Mouse (Mus musculus) hindbrain, embryonic 11.5 days (tissue): ENCODE measurements around the gene Slc6a1. TPM values are rescaled to one million over a fixed set of nuclear protein-coding genes. Genes with fewer than 3 reads are reported as not detected.
"Not testable (repeated sequence)": the region's sequence is repeated elsewhere in the genome, so short reads cannot be mapped to it uniquely, and the experiment has no call there.

ENCODE experiments used
- ATAC-seq: fragments of 200-750 bp; cut with Nextera tagmentation; 2 replicates; pipeline ENCODE4 v1.8.0; 2017; ENCODE audit warnings: mild to moderate bottlenecking, moderate TSS enrichment, moderate library complexity; ENCODE audit not compliant: low FRiP score
- DNase-seq: peaks from one replicate; pipeline ENCODE4 v3.0.0-alpha.2; 2015; ENCODE audit warnings: low spot score
- H3K27ac ChIP-seq: fragments of 300-500 bp; sonication (generic); 2 replicates; pipeline ENCODE4 v1.5.1; 2014; ENCODE audit warnings: mild to moderate bottlenecking, low read depth, low read length
- H3K27me3 ChIP-seq: fragments of 300-500 bp; sonication (generic); 2 replicates; pipeline ENCODE4 v1.6.1; 2014; ENCODE audit warnings: mild to moderate bottlenecking, low read length, moderate library complexity, mixed read lengths; ENCODE audit not compliant: control insufficient read depth, insufficient read depth
- H3K36me3 ChIP-seq: fragments of 300-500 bp; sonication (generic); 2 replicates; pipeline ENCODE4 v1.6.1; 2014; ENCODE audit warnings: mild to moderate bottlenecking, low read length, moderate library complexity, mixed read lengths; ENCODE audit not compliant: control insufficient read depth, insufficient read depth
- H3K4me1 ChIP-seq: fragments of 300-500 bp; sonication (generic); replicated peaks from 2 replicates; pipeline ENCODE4 v1.6.1; 2014; ENCODE audit warnings: low read length, mixed read lengths; ENCODE audit not compliant: control insufficient read depth, insufficient read depth
- H3K4me2 ChIP-seq: fragments of 300-500 bp; sonication (generic); replicated peaks from 2 replicates; pipeline ENCODE4 v1.6.1; 2014; ENCODE audit warnings: mild to moderate bottlenecking, low read depth, low read length
- H3K4me3 ChIP-seq: fragments of 300-500 bp; sonication (generic); 2 replicates; pipeline ENCODE4 v1.5.1; 2014; ENCODE audit warnings: low read depth, low read length
- H3K9ac ChIP-seq: fragments of 300-500 bp; sonication (generic); 2 replicates; pipeline ENCODE4 v1.6.1; 2014; ENCODE audit warnings: low read depth, low read length
- H3K9me3 ChIP-seq: fragments of 300-500 bp; sonication (generic); 2 replicates; pipeline ENCODE4 v1.6.1; 2016; ENCODE audit warnings: low read length; ENCODE audit not compliant: control insufficient read depth
- WGBS: fragments of 180-500 bp; shearing (Covaris S2); extraction: QIAGEN DNeasy Blood & Tissue Kit; methylation state at CpG from one replicate; pipeline ENCODE4 v1.1.7; 2014; 5-methylcytosine and 5-hydroxymethylcytosine counted together
- polyA plus RNA-seq: library from polyadenylated mRNA; unstranded; fragments of >200 nt; fragmentation: Nextera tagmentation; extraction: Ambion mirVana; gene quantifications from 2 replicates; pipeline ENCODE4 v1.2.1, GENCODE M21; 2014

Gene Slc6a1
- polyA plus RNA-seq, 1 experiment from 2014 or later = 23.1 TPM

DNA sequence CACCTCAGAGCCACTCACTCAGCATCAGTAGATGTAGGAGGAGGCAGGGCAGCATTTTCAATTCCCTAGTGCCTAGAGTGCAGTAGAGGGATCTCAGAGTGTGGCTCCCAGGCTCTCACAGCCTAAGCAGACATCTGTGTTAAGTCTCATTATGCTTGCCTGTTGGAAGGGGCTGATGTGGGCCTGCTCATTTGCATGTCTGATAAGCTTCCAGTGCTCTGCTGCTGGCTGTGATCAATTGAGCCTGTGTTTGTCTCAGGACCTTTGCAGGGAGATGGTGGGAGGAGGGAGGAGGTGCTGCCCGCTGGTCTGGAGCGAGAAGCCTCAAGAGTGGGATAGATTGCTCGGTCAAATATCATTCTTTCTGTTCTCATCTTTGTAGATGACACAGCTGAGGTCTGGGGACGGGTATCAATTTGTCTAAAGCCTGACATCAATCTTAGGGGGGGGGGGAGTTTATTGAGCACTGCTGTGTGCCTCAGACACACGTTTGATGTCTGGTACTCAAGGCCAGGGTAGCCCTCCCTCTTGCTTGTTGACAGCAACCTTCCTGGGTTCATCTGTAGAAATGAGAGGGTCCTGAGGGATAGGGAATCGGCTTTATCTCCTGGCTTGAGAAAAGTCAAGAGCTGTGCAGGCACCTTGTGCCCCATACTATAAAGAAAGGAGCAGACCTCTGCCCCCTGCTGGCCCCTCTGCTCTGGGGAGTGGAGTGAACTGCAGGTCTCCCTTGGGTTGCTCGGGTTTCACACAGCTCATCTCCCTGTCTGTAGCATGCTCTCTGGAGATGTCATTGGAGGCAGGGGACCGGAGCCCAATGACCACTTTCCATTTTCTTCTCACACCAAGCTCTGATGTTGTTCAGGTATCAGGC lies 47.4 kb downstream of the Slc6a1 start:
- Histone ChIP-seq H3K4me3 (no peak overlapping the region), H3K27ac (no peak overlapping the region; the same call in 1 of the 2 replicates), H3K27me3 (no peaks in the 10 kb centered on the region), H3K4me1 (peaks cover 3% of the 10 kb centered on the region; the same call in 1 of the 2 replicates), H3K9ac (no peak overlapping the region), H3K4me2 (no peak overlapping the region), H3K9me3 (no peaks in the 10 kb centered on the region), H3K36me3 (no peaks in the 10 kb centered on the region)
- ATAC-seq (peak; percentile 83), DNase-seq (peak; percentile 44)
- 39% methylated on average over 8 of the region's 8 CpGs for WGBS

- no peak for DNase-seq
- H3K4me3 ChIP-seq = no peak overlapping the region
- 94% methylated on average over 7 of the region's 7 CpGs for WGBS
These were observed 49.5 kb downstream of the Slc6a1 start for GRCm38 (mm10) chr6:114331926-114332325.

GRCm38 (mm10) chr6:114336128-114336943 lies 53.9 kb downstream of the Slc6a1 start:
- ATAC-seq (no peak; the same call in 1 of the 2 replicates), DNase-seq (peak; percentile 16)
- H3K36me3 ChIP-seq = no peaks in the 10 kb centered on the region
- no peak overlapping the region for H3K4me3 ChIP-seq
- no peaks in the 10 kb centered on the region for H3K9me3 ChIP-seq
- WGBS = 59% methylated on average over 11 of the region's 11 CpGs
- H3K27me3 ChIP-seq = no peaks in the 10 kb centered on the region
- H3K9ac ChIP-seq = no peak overlapping the region
- H3K27ac ChIP-seq = 0 out of 2 replicates have a peak overlapping the region, but pooled peaks have one; percentile 10
- no peaks in the 10 kb centered on the region for H3K4me1 ChIP-seq
- no peak overlapping the region for H3K4me2 ChIP-seq

More at GRCm38 (mm10) chr6:114331926-114332325, 49.5 kb downstream of the Slc6a1 start:
- ATAC-seq = no peak
- Histone ChIP-seq H3K9ac (no peak overlapping the region), H3K27ac (no peak overlapping the region), H3K9me3 (no peaks in the 10 kb centered on the region), H3K4me1 (peaks cover 3% of the 10 kb centered on the region; the same call in 1 of the 2 replicates), H3K27me3 (no peaks in the 10 kb centered on the region), H3K36me3 (no peaks in the 10 kb centered on the region), H3K4me2 (no peak overlapping the region)

- Histone ChIP-seq H3K27me3 (no peaks in the 10 kb centered on the region), H3K27ac (no peak overlapping the region), H3K4me2 (no peak overlapping the region), H3K9ac (no peak overlapping the region), H3K9me3 (no peaks in the 10 kb centered on the region), H3K4me1 (no peaks in the 10 kb centered on the region), H3K4me3 (no peak overlapping the region), H3K36me3 (no peaks in the 10 kb centered on the region)
- WGBS = 53% methylated on average over 1 of the region's 1 CpGs
- no peak for ATAC-seq
- no peak for DNase-seq
These were observed 54.4 kb downstream of the Slc6a1 start for GRCm38 (mm10) chr6:114336944-114337215.

DNA sequence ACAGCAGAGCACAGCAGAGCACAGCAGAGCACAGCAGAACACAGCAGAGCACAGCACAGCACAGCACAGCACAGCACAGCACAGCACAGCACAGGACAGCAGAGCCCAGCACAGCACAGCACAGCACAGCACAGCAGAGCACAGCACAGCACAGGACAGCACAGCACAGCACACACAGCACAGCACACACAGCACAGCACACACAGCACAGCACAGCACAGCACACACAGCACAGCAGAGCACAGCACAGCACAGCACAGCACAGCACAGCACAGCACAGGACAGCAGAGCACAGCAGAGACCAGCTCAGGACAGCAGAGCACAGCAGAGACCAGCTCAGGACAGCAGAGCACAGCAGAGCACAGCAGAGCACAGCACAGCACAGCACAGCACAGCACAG lies 58.9 kb downstream of the Slc6a1 start:
- H3K27ac ChIP-seq, H3K27me3 ChIP-seq, H3K4me3 ChIP-seq, ATAC-seq, H3K4me1 ChIP-seq, DNase-seq, H3K36me3 ChIP-seq, H3K9ac ChIP-seq, H3K4me2 ChIP-seq, H3K9me3 ChIP-seq: not testable (repeated sequence)

DNA sequence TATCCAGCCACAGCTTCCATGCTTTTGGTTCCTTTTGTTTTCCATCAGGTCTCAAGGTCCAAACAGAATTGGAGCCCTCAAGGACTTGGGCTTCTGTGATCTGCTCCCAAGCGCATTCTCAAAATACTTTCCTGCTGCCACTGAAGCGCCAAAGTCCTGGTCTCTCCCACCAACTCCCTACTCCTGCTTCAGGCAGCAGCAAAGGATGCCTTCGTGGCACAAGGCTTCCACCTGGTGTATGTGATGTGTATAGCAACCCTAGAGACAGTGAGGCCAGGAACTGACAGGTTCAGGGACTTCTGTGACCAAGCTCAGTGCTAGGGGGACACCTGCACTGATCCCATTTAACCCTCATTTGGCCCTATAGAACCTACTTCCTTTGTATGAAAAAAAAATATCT lies 61.3 kb downstream of the Slc6a1 start:
- DNase-seq (peak; percentile 67), ATAC-seq (0 out of 2 replicates have a peak, but pooled peaks have one; percentile 33)
- H3K4me1 ChIP-seq = no peaks in the 10 kb centered on the region
- no peak overlapping the region for H3K4me2 ChIP-seq
- H3K36me3 ChIP-seq = no peaks in the 10 kb centered on the region
- peaks cover 2% of the 10 kb centered on the region; the same call in 1 of the 2 replicates for H3K27me3 ChIP-seq
- no peak overlapping the region for H3K27ac ChIP-seq
- no peak overlapping the region for H3K9ac ChIP-seq
- no peak overlapping the region for H3K4me3 ChIP-seq
- 13% methylated on average over 3 of the region's 3 CpGs for WGBS
- no peaks in the 10 kb centered on the region for H3K9me3 ChIP-seq

- 45% methylated on average over 4 of the region's 4 CpGs for WGBS
- peak; percentile 75 for DNase-seq
- Histone ChIP-seq H3K27me3 (peaks cover 2% of the 10 kb centered on the region; the same call in 1 of the 2 replicates), H3K27ac (no peak overlapping the region), H3K9me3 (no peaks in the 10 kb centered on the region), H3K36me3 (no peaks in the 10 kb centered on the region), H3K4me2 (no peak overlapping the region), H3K4me1 (no peaks in the 10 kb centered on the region), H3K9ac (no peak overlapping the region), H3K4me3 (no peak overlapping the region)
- 0 out of 2 replicates have a peak, but pooled peaks have one; percentile 25 for ATAC-seq
These were observed 62.7 kb downstream of the Slc6a1 start for GRCm38 (mm10) chr6:114345156-114345555.

GRCm38 (mm10) chr6:114347831-114348754 lies 65.7 kb downstream of the Slc6a1 start:
- H3K4me1 ChIP-seq = no peaks in the 10 kb centered on the region
- WGBS = 50% methylated on average over 13 of the region's 13 CpGs
- DNase-seq (peak; percentile 51), ATAC-seq (no peak)
- H3K27me3 ChIP-seq = peaks cover 2% of the 10 kb centered on the region; the same call in 1 of the 2 replicates
- H3K27ac ChIP-seq = no peak overlapping the region
- H3K4me3 ChIP-seq = no peak overlapping the region
- H3K36me3 ChIP-seq = no peaks in the 10 kb centered on the region
- H3K4me2 ChIP-seq = no peak overlapping the region
- H3K9me3 ChIP-seq = no peaks in the 10 kb centered on the region
- no peak overlapping the region for H3K9ac ChIP-seq
